Mouse (Mus musculus) thymus, adult 2 months (tissue): ENCODE results near the gene Disc1. TPM values are rescaled to one million over a fixed set of nuclear protein-coding genes. Genes with fewer than 3 reads are reported as not detected.

Source experiments
- DNase-seq: peaks from one replicate; pipeline ENCODE4 v3.0.0; 2021
- H3K27ac ChIP-seq: fragments of 200-500 bp; 2 replicates; pipeline ENCODE4 v1.5.1; 2012; ENCODE audit warnings: low read length, control low read depth; ENCODE audit not compliant: control insufficient read depth, insufficient read depth
- H3K27me3 ChIP-seq: fragments of 200-500 bp; 2 replicates; pipeline ENCODE4 v1.6.1; 2012; ENCODE audit warnings: mild to moderate bottlenecking, low read length, moderate library complexity, mixed read lengths; ENCODE audit not compliant: control insufficient read depth, insufficient read depth
- H3K36me3 ChIP-seq: fragments of 200-500 bp; 2 replicates; pipeline ENCODE4 v1.6.1; 2012; ENCODE audit warnings: mild to moderate bottlenecking, low read length, moderate library complexity; ENCODE audit not compliant: control insufficient read depth, insufficient read depth
- H3K4me1 ChIP-seq: fragments of 200-500 bp; replicated peaks from 2 replicates; pipeline ENCODE4 v1.6.1; 2012; ENCODE audit warnings: low read length; ENCODE audit not compliant: control insufficient read depth, insufficient read depth
- H3K4me3 ChIP-seq: fragments of 200-500 bp; 2 replicates; pipeline ENCODE4 v1.5.1; 2012; ENCODE audit warnings: mild to moderate bottlenecking, low read length, control low read depth, moderate library complexity; ENCODE audit not compliant: control insufficient read depth, insufficient read depth
- CTCF ChIP-seq: fragments of 200-500 bp; IDR thresholded peaks from 2 replicates; pipeline ENCODE4 v1.5.1; 2012; ENCODE audit warnings: mild to moderate bottlenecking, control low read depth, low read length, moderate library complexity, borderline replicate concordance; ENCODE audit not compliant: control insufficient read depth, poor library complexity, insufficient read depth; ENCODE audit errors: extremely low read depth
- POLR2A ChIP-seq: fragments of 200-500 bp; IDR thresholded peaks from 2 replicates; pipeline ENCODE4 v1.6.1; 2012; ENCODE audit warnings: mild to moderate bottlenecking, low read length, control low read depth, moderate library complexity; ENCODE audit not compliant: control insufficient read depth, poor library complexity, insufficient read depth; ENCODE audit errors: extremely low read depth
- WGBS: fragments of 180-500 bp; shearing (Covaris S2); methylation state at CpG from one replicate; pipeline ENCODE4 v1.1.7; 2018; 5-methylcytosine and 5-hydroxymethylcytosine counted together
- polyA plus RNA-seq: library from polyadenylated mRNA; depleted of rRNA; stranded (reverse); fragments of >200 nt; gene quantifications from 2 replicates; pipeline ENCODE4 v1.2.3, GENCODE M21; 2012

The Disc1 gene
- polyA plus RNA-seq, 1 experiment, result 0.74 TPM

- no peak for DNase-seq
- H3K27me3 ChIP-seq, result no peaks in the 10 kb centered on the region
- TF ChIP-seq POLR2A (no peak), CTCF (no peak)
- no peak overlapping the region for H3K4me3 ChIP-seq
- no peak overlapping the region for H3K27ac ChIP-seq
- H3K4me1 ChIP-seq, result no peaks in the 10 kb centered on the region
- H3K36me3 ChIP-seq, result no peaks in the 10 kb centered on the region
- whole genome bisulfite sequencing, result 95% methylated on average over 13 of the region's 13 CpGs
Observed at GRCm38 (mm10) chr8:125200273-125200863, 146.4 kb downstream of the Disc1 start.

- TF ChIP-seq CTCF (no peak), POLR2A (no peak)
- DNase-seq, result no peak
- H3K36me3 ChIP-seq, result no peaks in the 10 kb centered on the region
- no peaks in the 10 kb centered on the region for H3K27me3 ChIP-seq
- H3K4me3 ChIP-seq, result no peak overlapping the region
- H3K27ac ChIP-seq, result no peak overlapping the region
- H3K4me1 ChIP-seq, result no peaks in the 10 kb centered on the region
- WGBS, result 98% methylated on average over 6 of the region's 6 CpGs
Observed at GRCm38 (mm10) chr8:125201650-125202049, 147.7 kb downstream of the Disc1 start.

GRCm38 (mm10) chr8:125203016-125203415 is 149.0 kb downstream of the Disc1 start:
- no peaks in the 10 kb centered on the region for H3K4me1 ChIP-seq
- no peak for DNase-seq
- no peaks in the 10 kb centered on the region for H3K36me3 ChIP-seq
- no peak overlapping the region for H3K27ac ChIP-seq
- H3K27me3 ChIP-seq, result no peaks in the 10 kb centered on the region
- TF ChIP-seq POLR2A (no peak), CTCF (no peak)
- 96% methylated on average over 9 of the region's 9 CpGs for WGBS
- H3K4me3 ChIP-seq, result no peak overlapping the region

GRCm38 (mm10) chr8:125205556-125205955 is 151.6 kb downstream of the Disc1 start:
- Histone ChIP-seq H3K36me3 (no peaks in the 10 kb centered on the region), H3K4me1 (no peaks in the 10 kb centered on the region), H3K27ac (no peak overlapping the region), H3K27me3 (no peaks in the 10 kb centered on the region), H3K4me3 (no peak overlapping the region)
- no peak for DNase-seq
- 96% methylated on average over 4 of the region's 4 CpGs for WGBS
- TF ChIP-seq POLR2A, result no peak
- no peak for TF ChIP-seq CTCF

GRCm38 (mm10) chr8:125206391-125206790 is 152.4 kb downstream of the Disc1 start:
- Histone ChIP-seq H3K27me3 (no peaks in the 10 kb centered on the region), H3K36me3 (no peaks in the 10 kb centered on the region), H3K4me1 (no peaks in the 10 kb centered on the region), H3K4me3 (no peak overlapping the region), H3K27ac (no peak overlapping the region)
- no peak for DNase-seq
- WGBS, result 92% methylated on average over 8 of the region's 8 CpGs
- no peak for TF ChIP-seq CTCF

- no peaks in the 10 kb centered on the region for H3K27me3 ChIP-seq
- no peak overlapping the region for H3K27ac ChIP-seq
- no peak for DNase-seq
- H3K4me1 ChIP-seq, result no peaks in the 10 kb centered on the region
- TF ChIP-seq CTCF, result no peak
- TF ChIP-seq POLR2A, result no peak
- H3K36me3 ChIP-seq, result no peaks in the 10 kb centered on the region
- no peak overlapping the region for H3K4me3 ChIP-seq
- 98% methylated on average over 3 of the region's 3 CpGs for WGBS
Observed at GRCm38 (mm10) chr8:125206962-125207361, 153.0 kb downstream of the Disc1 start.

GRCm38 (mm10) chr8:125212619-125213167 is 158.7 kb downstream of the Disc1 start:
- Histone ChIP-seq H3K4me1 (no peaks in the 10 kb centered on the region), H3K27ac (no peak overlapping the region), H3K36me3 (no peaks in the 10 kb centered on the region), H3K27me3 (no peaks in the 10 kb centered on the region), H3K4me3 (no peak overlapping the region)
- DNase-seq, result no peak
- no peak for TF ChIP-seq POLR2A
- no peak for TF ChIP-seq CTCF
- 91% methylated on average over 13 of the region's 13 CpGs for WGBS
